Mouse (Mus musculus): ENCODE data around the gene Slc40a1.

Gene Slc40a1

DNA sequence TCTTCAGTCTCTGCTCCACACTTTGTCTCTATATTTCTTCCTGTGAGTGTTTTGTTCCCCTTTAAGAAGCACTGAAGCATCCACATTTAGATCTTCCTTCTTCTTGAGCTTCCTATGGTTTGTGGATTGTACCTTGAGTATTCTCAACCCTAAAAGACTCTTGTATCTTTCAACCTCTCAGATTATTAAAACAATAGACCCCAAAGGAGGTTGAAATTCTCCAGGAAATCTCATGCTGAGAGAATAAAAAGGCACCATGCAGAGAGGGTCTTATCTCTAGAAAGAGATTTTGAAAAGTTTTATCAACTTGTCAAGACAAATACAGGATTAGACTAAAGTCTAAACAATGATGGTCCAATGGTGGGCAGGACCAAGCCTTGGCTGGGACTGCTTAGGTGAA, 42.9 kb downstream of the Slc40a1 start:
- no peak for DNase-seq (ENCODE audit: low spot score)

- DNase-seq (ENCODE audit: low spot score), result no peak
Observed at GRCm38 (mm10) chr1:45882076-45882475, 44.2 kb downstream of the Slc40a1 start.

GRCm38 (mm10) chr1:45881228-45881832, 45.0 kb downstream of the Slc40a1 start:
- DNase-seq (ENCODE audit: low spot score), result no peak

GRCm38 (mm10) chr1:45877463-45877862, 48.9 kb downstream of the Slc40a1 start:
- no peak for DNase-seq (ENCODE audit: low spot score)

GRCm38 (mm10) chr1:45876450-45877198, 49.7 kb downstream of the Slc40a1 start:
- no peak for DNase-seq (ENCODE audit: low spot score)

- no peak for DNase-seq (ENCODE audit: low spot score)
Observed at GRCm38 (mm10) chr1:45875640-45876039, 50.7 kb downstream of the Slc40a1 start.

- DNase-seq (ENCODE audit: low spot score), result no peak
Observed at GRCm38 (mm10) chr1:45873250-45873649, 53.1 kb downstream of the Slc40a1 start.

DNA sequence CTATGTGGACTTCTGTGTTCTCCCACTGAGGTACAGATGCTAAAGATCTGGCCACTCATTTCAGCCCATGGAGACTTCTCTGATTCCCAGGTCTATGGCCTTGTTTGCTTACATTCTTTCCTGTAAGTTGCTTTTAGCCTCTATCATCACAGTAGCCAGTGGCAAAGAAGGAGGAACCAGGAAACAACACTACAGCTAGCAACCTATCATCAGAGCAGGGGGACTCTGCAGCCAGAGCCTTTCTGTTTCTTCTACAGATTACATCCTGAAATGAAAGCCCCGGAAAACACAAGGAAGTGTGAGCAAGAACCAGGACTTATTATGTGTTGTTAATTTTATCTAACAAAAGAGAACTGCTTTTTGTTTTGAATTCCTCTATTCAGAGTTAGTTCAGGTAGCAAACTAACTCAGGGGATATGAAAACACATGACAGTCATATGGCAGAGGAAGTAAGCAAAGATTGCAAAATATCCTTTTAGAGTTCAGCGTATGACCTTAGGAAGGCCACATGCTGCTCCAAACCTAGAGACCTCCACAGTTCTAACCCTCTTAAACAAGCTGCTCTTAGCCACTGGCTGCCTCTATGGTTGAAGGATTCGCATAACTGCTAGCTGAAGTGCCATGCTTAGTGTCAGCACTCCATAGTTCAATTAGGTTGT, 57.7 kb downstream of the Slc40a1 start:
- no peak for DNase-seq (ENCODE audit: low spot score)

- no peak for DNase-seq (ENCODE audit: low spot score)
Observed at GRCm38 (mm10) chr1:45868050-45868449, 58.3 kb downstream of the Slc40a1 start.

- no peak for DNase-seq (ENCODE audit: low spot score)
Observed at GRCm38 (mm10) chr1:45866288-45867018, 59.9 kb downstream of the Slc40a1 start.

GRCm38 (mm10) chr1:45865727-45866126, 60.6 kb downstream of the Slc40a1 start:
- no peak for DNase-seq (ENCODE audit: low spot score)

DNA sequence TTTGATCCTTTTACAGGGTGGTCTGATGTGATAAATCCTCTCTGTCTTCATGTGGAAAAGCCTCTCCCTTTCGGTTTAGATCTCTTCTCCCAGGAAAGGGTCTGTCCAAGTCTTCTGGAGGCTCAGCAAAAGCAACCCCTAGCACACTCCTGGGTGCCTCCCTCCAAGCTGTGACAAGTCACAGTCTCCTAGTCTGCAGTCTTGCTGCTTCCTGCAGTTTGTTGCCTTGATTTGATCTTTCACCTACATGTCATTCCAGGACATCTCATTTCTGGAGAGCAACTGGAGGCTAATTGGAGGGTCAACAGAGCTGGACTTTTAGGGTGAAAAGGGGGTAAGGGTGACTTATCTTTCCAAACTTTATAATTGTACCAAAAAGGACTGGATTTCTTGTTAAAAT, 61.0 kb downstream of the Slc40a1 start:
- DNase-seq (ENCODE audit: low spot score), result no peak

- no peak for DNase-seq (ENCODE audit: low spot score)
Observed at GRCm38 (mm10) chr1:45864564-45865014, 61.7 kb downstream of the Slc40a1 start.

DNA sequence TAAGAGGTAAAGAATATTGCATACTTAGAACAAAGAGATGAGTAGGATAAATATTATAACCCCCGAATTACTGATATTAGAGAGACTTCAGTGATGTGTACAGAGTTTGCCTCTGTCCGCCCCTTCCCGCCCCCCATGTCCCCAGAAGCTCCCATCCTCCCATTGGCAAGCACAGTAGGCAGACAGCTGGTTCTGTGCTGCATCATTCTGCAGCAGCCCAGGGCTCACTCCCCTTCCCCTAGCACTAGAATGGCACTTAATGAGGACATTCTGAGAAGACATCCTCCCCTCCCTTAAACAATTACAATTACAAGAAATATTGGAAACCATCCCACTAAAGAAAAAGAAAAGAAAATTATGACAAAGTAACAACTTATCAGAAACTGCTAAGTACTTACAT, 62.7 kb downstream of the Slc40a1 start:
- DNase-seq (ENCODE audit: low spot score), result no peak

GRCm38 (mm10) chr1:45861162-45861561, 65.2 kb downstream of the Slc40a1 start:
- no peak for DNase-seq (ENCODE audit: low spot score)

GRCm38 (mm10) chr1:45860349-45860748, 66.0 kb downstream of the Slc40a1 start:
- no peak for DNase-seq (ENCODE audit: low spot score)

Measured in ovary, postnatal 14 days (tissue).